8 mouse cellular contexts compared by ENCODE assay signal in the genomic region with DNA sequence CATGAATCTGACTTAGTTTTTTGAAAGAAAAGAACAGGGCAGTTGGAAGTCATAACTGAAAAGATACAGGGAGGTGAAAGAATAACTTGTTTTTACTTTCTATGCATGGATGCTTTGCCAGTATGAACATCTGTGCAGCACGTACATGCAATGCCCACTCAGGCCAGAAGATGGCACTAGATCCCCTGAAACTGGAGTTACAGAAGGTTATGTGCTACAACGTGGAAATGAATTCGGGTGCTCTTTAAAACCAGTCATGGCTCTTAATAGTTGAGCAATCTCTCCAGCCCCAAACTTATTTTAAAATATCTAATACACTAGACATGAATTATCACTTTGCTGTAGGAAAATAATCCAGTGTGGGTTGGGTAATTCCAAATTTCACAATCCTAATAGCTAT.
DNase-seq lines count a peak whose midpoint lies in the region; ATAC-seq lines count a peak whose summit lies in the region.
"Had no signal": no experiment of that assay in that cellular context is flagged by ENCODE, and none has a peak within 500 bp of the region (broad histone marks: within the 10 kb centered on the region; RNA-seq: fewer than 3 reads in every experiment).

No protein-coding gene starts in this region.

- H3K4me2 ChIP-seq in intestine, embryonic 15.5 days (replicated peaks) = no peak overlapping the region
- H3K4me2 ChIP-seq in midbrain, embryonic 14.5 days (ENCODE audit: low read length) = no peak overlapping the region

- 0 out of 2 replicates have a peak, but pooled peaks have one; percentile 51 for ATAC-seq in intestine, embryonic 15.5 days
- ATAC-seq in midbrain, embryonic 14.5 days (ENCODE audit: low FRiP score, low TSS enrichment) = no peak; the same call in 1 of the 2 replicates

- no peak overlapping the region for H3K9ac ChIP-seq in intestine, embryonic 15.5 days
- H3K9ac ChIP-seq in midbrain, embryonic 14.5 days (replicated peaks; ENCODE audit: low read length) = no peak overlapping the region

- peak; percentile 88 for DNase-seq in adipocyte (ENCODE audit: low spot score)
- DNase-seq in cerebellum, adult 8-10 months = peak; percentile 87
- peak; percentile 81 to 97 for DNase-seq in frontal cortex, adult 2 months (ENCODE audit: extremely low spot score in 1 of 2, low spot score in 1 of 2)
- peak; percentile 73 to 97 for DNase-seq in left cerebral cortex, adult 8-10 months (ENCODE audit: low spot score in 2 of 2)
- peak; percentile 94 for DNase-seq in midbrain, embryonic 14.5 days
- DNase-seq in spleen, postnatal 4 days (ENCODE audit: low spot score in 2 of 2) = peak; percentile 69 to 89

- H3K9me3 ChIP-seq in intestine, embryonic 15.5 days = no peaks in the 10 kb centered on the region
- no peaks in the 10 kb centered on the region for H3K9me3 ChIP-seq in midbrain, embryonic 14.5 days (ENCODE audit: control insufficient read depth, low read length)

- no peak overlapping the region for H3K4me3 ChIP-seq in intestine, embryonic 15.5 days (replicated peaks)
- no peak overlapping the region for H3K4me3 ChIP-seq in midbrain, embryonic 14.5 days (replicated peaks; ENCODE audit: low read depth, low read length)
- H3K4me3 ChIP-seq: megakaryocyte, embryonic 14.5 days had no signal

- no peak overlapping the region for H3K27ac ChIP-seq in intestine, embryonic 15.5 days
- H3K27ac ChIP-seq in midbrain, embryonic 14.5 days (replicated peaks; ENCODE audit: low read depth, low read length) = no peak overlapping the region

- H3K4me1 ChIP-seq in intestine, embryonic 15.5 days (replicated peaks) = no peaks in the 10 kb centered on the region
- H3K4me1 ChIP-seq in midbrain, embryonic 14.5 days (ENCODE audit: control insufficient read depth, insufficient read depth, low read length) = no peaks in the 10 kb centered on the region
- H3K4me1 ChIP-seq: megakaryocyte, embryonic 14.5 days had no signal

- H3K27me3 ChIP-seq in intestine, embryonic 15.5 days (replicated peaks) = no peaks in the 10 kb centered on the region
- no peaks in the 10 kb centered on the region for H3K27me3 ChIP-seq in midbrain, embryonic 14.5 days (ENCODE audit: control insufficient read depth, insufficient read depth, low read length)
- H3K27me3 ChIP-seq: megakaryocyte, embryonic 14.5 days had no signal

- no peaks in the 10 kb centered on the region for H3K36me3 ChIP-seq in intestine, embryonic 15.5 days
- H3K36me3 ChIP-seq in midbrain, embryonic 14.5 days (ENCODE audit: control insufficient read depth, insufficient read depth, low read length) = no peaks in the 10 kb centered on the region

- WGBS in intestine, embryonic 15.5 days = 5% methylated on average over 3 of the region's 3 CpGs
- WGBS in midbrain, embryonic 14.5 days = 11% methylated on average over 3 of the region's 3 CpGs
